Mouse (Mus musculus) cerebellum, adult 2 months (tissue): ENCODE data around the gene Rpl15. TPM values are rescaled to one million over a fixed set of nuclear protein-coding genes. Genes with fewer than 3 reads are reported as not detected.
A peak's percentile ranks its signal among the peaks of the same experiment; 100 is the strongest.
"Not testable (repeated sequence)": the region's sequence is repeated elsewhere in the genome, so short reads cannot be mapped to it uniquely, and the experiment has no call there.

Experiments used
- DNase-seq, 2 experiments: peaks; one replicate each; pipeline ENCODE4 v3.0.0; 2021
- H3K27ac ChIP-seq: fragments of 200-500 bp; 2 replicates; pipeline ENCODE4 v1.5.1; 2012; ENCODE audit warnings: low read length, control low read depth, inconsistent platforms; ENCODE audit not compliant: insufficient read depth
- H3K27me3 ChIP-seq: fragments of 200-500 bp; 2 replicates; pipeline ENCODE4 v1.6.1; 2012; ENCODE audit warnings: inconsistent platforms, mild to moderate bottlenecking, low read length, moderate library complexity; ENCODE audit not compliant: control insufficient read depth, insufficient read depth
- H3K4me1 ChIP-seq: fragments of 200-500 bp; 2 replicates; pipeline ENCODE4 v1.6.1; 2011; ENCODE audit warnings: low read length; ENCODE audit not compliant: control insufficient read depth, insufficient read depth
- H3K4me3 ChIP-seq: fragments of 200-500 bp; replicated peaks from 2 replicates; pipeline ENCODE3; 2011; ENCODE audit warnings: mild to moderate bottlenecking, low read depth, low read length, control low read depth; ENCODE audit not compliant: insufficient read depth
- CTCF ChIP-seq: fragments of 200-500 bp; IDR thresholded peaks from 2 replicates; pipeline ENCODE4 v1.5.1; 2011; ENCODE audit warnings: low read depth, mild to moderate bottlenecking, control low read depth, low read length, moderate library complexity, borderline replicate concordance; ENCODE audit not compliant: insufficient read depth
- POLR2A ChIP-seq: fragments of 200-500 bp; IDR thresholded peaks from 2 replicates; pipeline ENCODE4 v1.6.1; 2011; ENCODE audit warnings: low read length, control low read depth, borderline replicate concordance; ENCODE audit not compliant: insufficient read depth
- WGBS: fragments of 180-500 bp; shearing (Covaris S2); methylation state at CpG from one replicate; pipeline ENCODE4 v1.1.7; 2018; 5-methylcytosine and 5-hydroxymethylcytosine counted together
- polyA plus RNA-seq: library from polyadenylated mRNA; depleted of rRNA; stranded (reverse); fragments of >200 nt; gene quantifications from 2 replicates; pipeline ENCODE4 v1.2.3, GENCODE M21; 2012; rRNA removed

Gene Rpl15
- polyA plus RNA-seq, 1 experiment: 293 TPM

DNA sequence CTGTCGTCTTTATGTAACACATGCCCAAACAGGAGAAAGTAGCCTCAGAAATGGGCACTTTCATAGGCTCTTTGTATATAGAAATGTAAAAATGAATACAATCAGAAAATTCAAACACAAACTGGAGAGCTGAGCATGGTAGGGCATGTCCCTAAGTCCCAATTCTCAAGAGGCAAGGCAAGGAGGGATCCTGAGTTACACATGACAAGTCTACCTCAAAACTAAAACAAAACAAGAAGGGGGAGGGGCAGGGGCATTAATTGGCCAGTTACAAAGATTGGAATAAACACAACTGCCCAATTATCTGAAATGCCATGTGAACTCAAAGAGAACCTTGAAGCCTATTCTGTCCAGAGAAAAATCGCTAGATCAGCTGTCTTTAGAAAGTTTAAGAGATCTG, 38.1 kb downstream of the Rpl15 start:
- H3K27ac ChIP-seq: no peak overlapping the region
- no peak for DNase-seq
- no peaks in the 10 kb centered on the region for H3K27me3 ChIP-seq
- no peak overlapping the region for H3K4me3 ChIP-seq
- H3K4me1 ChIP-seq: peaks cover 14% of the 10 kb centered on the region
- TF ChIP-seq POLR2A (no peak), CTCF (no peak)
- 71% methylated on average over 2 of the region's 2 CpGs for WGBS

DNA sequence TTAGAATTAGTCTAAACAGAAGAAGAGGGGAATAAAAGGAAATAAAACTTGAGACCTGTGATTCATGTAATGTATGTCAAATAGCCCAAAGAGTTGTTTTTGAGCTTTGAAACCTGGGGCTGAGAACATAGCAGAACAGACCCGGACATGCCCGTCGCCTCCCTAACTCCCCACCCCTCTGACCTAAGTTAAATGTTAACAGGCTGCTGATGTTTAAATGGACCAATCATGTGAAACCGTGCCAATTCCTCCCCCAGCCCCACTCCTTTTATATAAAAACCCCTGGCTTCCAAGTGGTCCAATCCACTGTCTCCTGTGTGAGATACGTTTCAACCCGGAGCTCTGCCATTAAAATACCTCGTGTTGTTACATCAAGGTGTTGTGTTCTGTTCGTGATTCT, 39.3 kb downstream of the Rpl15 start:
- not testable (repeated sequence) for H3K27me3 ChIP-seq, H3K27ac ChIP-seq, H3K4me3 ChIP-seq, DNase-seq
- WGBS: 90% methylated on average over 8 of the region's 8 CpGs
- peaks cover 19% of the 10 kb centered on the region for H3K4me1 ChIP-seq

DNA sequence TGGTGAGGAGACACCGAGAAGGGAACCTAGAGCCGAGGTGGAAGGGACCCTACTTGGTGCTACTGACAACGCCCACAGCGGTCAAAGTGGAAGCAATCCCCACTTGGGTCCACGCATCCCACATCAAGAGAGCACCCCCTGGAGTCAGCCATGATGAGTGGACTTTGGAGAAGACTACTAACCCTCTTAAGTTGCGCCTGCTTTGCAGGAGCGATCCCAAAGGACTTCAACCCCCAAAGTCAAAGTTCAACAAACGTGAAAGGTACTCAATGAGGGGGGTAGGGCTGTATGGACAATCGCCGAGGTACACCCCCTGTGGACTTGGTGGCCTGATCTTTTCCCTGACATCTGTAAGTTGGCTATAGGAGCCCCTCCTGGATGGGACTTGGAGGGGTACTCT, 41.4 kb downstream of the Rpl15 start:
- H3K27me3 ChIP-seq, H3K27ac ChIP-seq, H3K4me3 ChIP-seq, DNase-seq: not testable (repeated sequence)
- 90% methylated on average over 10 of the region's 10 CpGs for whole genome bisulfite sequencing
- peaks cover 19% of the 10 kb centered on the region for H3K4me1 ChIP-seq

DNA sequence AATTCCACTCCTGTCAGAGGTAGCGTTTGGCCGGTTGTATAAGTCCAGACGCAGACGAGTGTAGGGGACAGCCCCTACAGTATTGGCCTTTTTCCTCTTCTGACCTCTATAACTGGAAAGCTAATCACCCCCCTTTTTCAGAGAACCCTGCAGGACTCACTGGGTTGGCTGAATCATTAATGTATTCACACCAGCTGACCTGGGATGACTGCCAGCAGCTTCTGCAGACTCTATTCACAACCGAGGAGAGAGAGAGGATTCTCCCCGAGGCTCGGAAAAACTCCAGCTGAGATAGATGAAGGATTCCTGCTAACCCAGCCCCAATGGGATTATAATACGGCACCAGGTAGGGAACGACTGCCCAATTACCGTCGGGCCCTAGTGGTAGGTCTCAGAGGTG, 45.0 kb downstream of the Rpl15 start:
- 7% methylated on average over 11 of the region's 11 CpGs for WGBS
- not testable (repeated sequence) for H3K27me3 ChIP-seq, H3K27ac ChIP-seq
- Histone ChIP-seq H3K4me1 (peaks cover 12% of the 10 kb centered on the region), H3K4me3 (peak overlapping the region; percentile 19)
- DNase-seq: peak; percentile 63 to 74

GRCm38 (mm10) chr14:18225431-18225830, 45.8 kb downstream of the Rpl15 start:
- not testable (repeated sequence) for DNase-seq, H3K27me3 ChIP-seq, H3K27ac ChIP-seq, H3K4me3 ChIP-seq
- WGBS: 87% methylated on average over 11 of the region's 11 CpGs
- peaks cover 12% of the 10 kb centered on the region for H3K4me1 ChIP-seq

GRCm38 (mm10) chr14:18221977-18222376, 49.2 kb downstream of the Rpl15 start:
- Histone ChIP-seq H3K4me3 (no peak overlapping the region), H3K27me3 (no peaks in the 10 kb centered on the region), H3K4me1 (peaks cover 6% of the 10 kb centered on the region), H3K27ac (no peak overlapping the region)
- TF ChIP-seq CTCF (no peak), POLR2A (no peak)
- DNase-seq: no peak
- 43% methylated on average over 6 of the region's 6 CpGs for WGBS

Other genes starting within 250 kb of the Rpl15 start
- 81.9 and 87.2 TPM in 2 replicates for gene Nr1d2, start 32.3 kb downstream of the Rpl15 start, polyA plus RNA-seq
- gene Nkiras1, start 255 bp downstream of the Rpl15 start, polyA plus RNA-seq: 124 and 140 TPM in 2 replicates
- 101 and 105 TPM in 2 replicates for gene Ube2e1, start 60.5 kb upstream of the Rpl15 start, polyA plus RNA-seq